Mouse (Mus musculus) myocyte (in vitro differentiated cells): ENCODE data around the gene Jmjd1c. TPM values are rescaled to one million over a fixed set of nuclear protein-coding genes. Genes with fewer than 3 reads are reported as not detected.

Experiments
- H3K27me3 ChIP-seq: one replicate; pipeline ENCODE4 v1.6.1; 2011; ENCODE audit not compliant: control insufficient read depth, insufficient read depth, insufficient read length
- H3K36me3 ChIP-seq: one replicate; pipeline ENCODE4 v1.6.1; 2011; ENCODE audit not compliant: control insufficient read depth, insufficient read depth
- H3K4me2 ChIP-seq: one replicate; pipeline ENCODE4 v1.6.1; 2011; ENCODE audit warnings: low read depth, control low read depth
- H3K4me3 ChIP-seq: one replicate; pipeline ENCODE4 v1.5.1; 2011; ENCODE audit warnings: mild to moderate bottlenecking, control low read depth, moderate library complexity
- H3K79me2 ChIP-seq: one replicate; pipeline ENCODE4 v1.6.1; 2011; ENCODE audit not compliant: control insufficient read depth, insufficient read depth
- H3ac ChIP-seq: one replicate; pipeline ENCODE4 v1.6.1; 2011; ENCODE audit not compliant: control insufficient read depth, insufficient read length
- CEBPB ChIP-seq: IDR thresholded peaks from 2 replicates; pipeline ENCODE4 v1.6.1; 2011; ENCODE audit warnings: mild to moderate bottlenecking, moderate library complexity; ENCODE audit not compliant: poor library complexity, insufficient read depth, severe bottlenecking
- E2F4 ChIP-seq: IDR thresholded peaks from one replicate; pipeline ENCODE4 v1.6.1; 2011; ENCODE audit warnings: mild to moderate bottlenecking, control low read depth, moderate library complexity; ENCODE audit not compliant: insufficient read depth
- MAX ChIP-seq: IDR thresholded peaks from one replicate; pipeline ENCODE4 v1.6.1; 2011; ENCODE audit warnings: low read depth, mild to moderate bottlenecking, control low read depth
- MYOD1 ChIP-seq, 3 experiments: IDR thresholded peaks; one replicate each; pipeline ENCODE4 v1.6.1; 2011; ENCODE audit warnings: control low read depth in 2 of 3, low read depth in 2 of 3, mild to moderate bottlenecking in 2 of 3, moderate library complexity in 1 of 3; ENCODE audit not compliant: insufficient read length in 2 of 3, control insufficient read depth in 1 of 3
- MYOG ChIP-seq, 3 experiments: IDR thresholded peaks; one replicate each; pipeline ENCODE4 v1.6.1; 2011; ENCODE audit warnings: control low read depth in 2 of 3, low read depth in 2 of 3, mild to moderate bottlenecking in 2 of 3; ENCODE audit not compliant: insufficient read length in 2 of 3, control insufficient read depth in 1 of 3, insufficient read depth in 1 of 3
- POLR2A ChIP-seq: IDR thresholded peaks from one replicate; pipeline ENCODE4 v1.6.1; 2011; ENCODE audit warnings: low read depth, mild to moderate bottlenecking, control low read depth, moderate library complexity; ENCODE audit not compliant: insufficient read length
- POLR2AphosphoS2 ChIP-seq: IDR thresholded peaks from one replicate; pipeline ENCODE4 v1.6.1; 2011; ENCODE audit warnings: low read depth, control low read depth; ENCODE audit not compliant: insufficient read length
- REST ChIP-seq: IDR thresholded peaks from one replicate; pipeline ENCODE4 v1.6.1; 2011; ENCODE audit warnings: mild to moderate bottlenecking, control low read depth, moderate library complexity; ENCODE audit not compliant: insufficient read depth, insufficient read length
- SRF ChIP-seq: IDR thresholded peaks from one replicate; pipeline ENCODE4 v1.6.1; 2011; ENCODE audit warnings: low read depth; ENCODE audit not compliant: control insufficient read depth, insufficient read length
- TCF12 ChIP-seq: IDR thresholded peaks from one replicate; pipeline ENCODE4 v1.6.1; 2011; ENCODE audit warnings: mild to moderate bottlenecking, control low read depth; ENCODE audit not compliant: poor library complexity, insufficient read depth, severe bottlenecking
- TCF3 ChIP-seq: IDR thresholded peaks from one replicate; pipeline ENCODE4 v1.6.1; 2011; ENCODE audit warnings: low read depth, control low read depth; ENCODE audit not compliant: insufficient read length
- USF1 ChIP-seq: IDR thresholded peaks from one replicate; pipeline ENCODE4 v1.6.1; 2011; ENCODE audit warnings: low read depth, mild to moderate bottlenecking, control low read depth, moderate library complexity
- polyA plus RNA-seq: library from polyadenylated mRNA; unstranded; fragments of >200 nt; fragmentation: generic; extraction: Trizol; gene quantifications from one replicate; pipeline ENCODE4 v1.2.1, GENCODE M21; 2012; ENCODE audit warnings: missing spikeins

Gene Jmjd1c
- polyA plus RNA-seq, 1 experiment, result 5.6 TPM

DNA sequence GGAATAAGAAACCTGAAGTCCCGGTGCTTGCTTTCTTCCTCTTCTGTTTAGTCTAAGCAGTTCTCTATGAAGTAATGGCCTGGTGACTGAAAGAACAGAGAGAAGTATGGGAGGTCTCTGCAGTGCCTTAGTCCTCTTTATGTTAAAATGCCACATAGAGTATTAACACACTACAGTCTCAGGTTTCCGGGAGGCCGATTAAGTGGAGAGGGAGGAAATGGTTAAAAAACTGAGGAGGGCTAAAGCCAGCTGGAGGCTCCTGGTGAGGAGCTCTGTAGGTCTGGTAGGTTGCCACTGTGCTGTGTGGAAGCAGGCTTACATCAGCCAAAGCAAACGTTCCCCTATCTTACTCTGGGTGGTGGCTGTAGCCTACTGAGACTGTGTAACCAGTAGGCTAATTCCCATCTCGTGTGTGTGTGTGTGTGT is 19.8 kb downstream of the Jmjd1c start:
- no peak overlapping the region for H3K4me3 ChIP-seq
- TF ChIP-seq CEBPB (0 out of 2 replicates have a peak, but pooled peaks have one; percentile 4), USF1 (no peak), TCF12 (no peak)
- H3ac ChIP-seq, result no peak overlapping the region
- H3K27me3 ChIP-seq, result no peaks in the 10 kb centered on the region
- H3K36me3 ChIP-seq, result no peaks in the 10 kb centered on the region
- no peak overlapping the region for H3K4me2 ChIP-seq
- H3K79me2 ChIP-seq, result peaks cover 97% of the 10 kb centered on the region

GRCm38 (mm10) chr10:67116251-67116650 is 20.3 kb downstream of the Jmjd1c start:
- Histone ChIP-seq H3K36me3 (no peaks in the 10 kb centered on the region), H3ac (no peak overlapping the region), H3K79me2 (peaks cover 97% of the 10 kb centered on the region), H3K4me3 (no peak overlapping the region), H3K4me2 (no peak overlapping the region), H3K27me3 (no peaks in the 10 kb centered on the region)
- TF ChIP-seq SRF (no peak), MAX (no peak), MYOD1 (IDR thresholded peaks at IDR 0.05; ENCODE audit: control insufficient read depth in 1 of 3, insufficient read length in 2 of 3, low read depth in 2 of 3) (no peak), POLR2AphosphoS2 (no peak), TCF3 (no peak), E2F4 (no peak), CEBPB (no peak), REST (no peak), MYOG (IDR thresholded peaks at IDR 0.05; ENCODE audit: control insufficient read depth in 1 of 3, insufficient read depth in 1 of 3, insufficient read length in 2 of 3, low read depth in 2 of 3) (no peak)

- no peaks in the 10 kb centered on the region for H3K27me3 ChIP-seq
- H3K79me2 ChIP-seq, result peaks cover 76% of the 10 kb centered on the region
- TF ChIP-seq USF1 (no peak), MYOD1 (IDR thresholded peaks at IDR 0.05; ENCODE audit: control insufficient read depth in 1 of 3, insufficient read length in 2 of 3, low read depth in 2 of 3) (peak in 1 of 3 experiments; percentile 2)
- H3K36me3 ChIP-seq, result no peaks in the 10 kb centered on the region
- no peak overlapping the region for H3K4me3 ChIP-seq
- H3ac ChIP-seq, result no peak overlapping the region
- H3K4me2 ChIP-seq, result no peak overlapping the region
Measured at GRCm38 (mm10) chr10:67119291-67119690, 23.4 kb downstream of the Jmjd1c start.

DNA sequence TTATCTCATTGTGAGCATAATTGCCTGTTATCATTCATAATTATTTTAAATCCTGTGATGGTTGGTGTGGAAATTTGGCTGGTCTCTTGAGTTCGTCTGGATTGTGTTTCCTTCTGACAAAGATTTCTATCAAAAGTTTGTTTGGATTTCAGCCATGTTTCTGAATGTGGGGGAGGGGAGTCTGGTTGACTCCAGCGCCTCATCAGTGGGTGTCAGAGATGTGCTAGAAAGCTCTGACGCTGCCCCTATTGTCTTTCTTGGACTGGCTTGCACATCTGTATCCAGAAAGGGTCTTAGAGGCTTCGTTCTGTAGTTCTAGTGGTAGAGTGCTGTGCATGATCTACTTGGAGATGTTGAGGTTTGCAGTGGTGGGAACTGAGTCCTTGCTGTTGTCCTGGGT is 24.3 kb downstream of the Jmjd1c start:
- no peak overlapping the region for H3ac ChIP-seq
- TF ChIP-seq E2F4 (no peak), TCF3 (no peak), MAX (no peak), TCF12 (no peak), POLR2A (no peak), REST (no peak), POLR2AphosphoS2 (no peak), MYOG (IDR thresholded peaks at IDR 0.05; ENCODE audit: control insufficient read depth in 1 of 3, insufficient read depth in 1 of 3, insufficient read length in 2 of 3, low read depth in 2 of 3) (no peak), USF1 (no peak), SRF (no peak), CEBPB (no peak), MYOD1 (IDR thresholded peaks at IDR 0.05; ENCODE audit: control insufficient read depth in 1 of 3, insufficient read length in 2 of 3, low read depth in 2 of 3) (no peak)
- H3K4me2 ChIP-seq, result no peak overlapping the region
- H3K36me3 ChIP-seq, result no peaks in the 10 kb centered on the region
- H3K79me2 ChIP-seq, result peaks cover 67% of the 10 kb centered on the region
- no peak overlapping the region for H3K4me3 ChIP-seq
- no peaks in the 10 kb centered on the region for H3K27me3 ChIP-seq

DNA sequence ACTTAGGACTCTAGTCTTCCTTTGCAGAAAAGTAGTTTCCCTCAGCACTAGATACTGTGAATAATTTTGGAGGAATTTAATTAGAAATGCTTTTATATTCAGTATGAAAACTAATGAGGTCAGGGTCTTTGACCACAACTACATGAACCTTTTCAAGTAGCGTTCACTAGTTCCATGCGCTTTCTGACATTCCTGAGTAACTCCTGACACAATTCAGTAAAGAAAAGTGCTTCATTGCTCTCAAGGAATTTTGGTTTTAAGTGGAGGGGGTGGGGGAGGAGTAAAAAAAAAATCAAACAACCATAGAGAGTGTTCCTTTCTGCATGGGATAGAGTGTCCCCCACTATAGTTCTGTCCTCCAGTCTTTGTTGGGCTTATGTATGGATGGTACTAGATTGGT is 24.7 kb downstream of the Jmjd1c start:
- Histone ChIP-seq H3K27me3 (no peaks in the 10 kb centered on the region), H3ac (no peak overlapping the region), H3K4me2 (no peak overlapping the region), H3K79me2 (peaks cover 63% of the 10 kb centered on the region), H3K4me3 (no peak overlapping the region), H3K36me3 (no peaks in the 10 kb centered on the region)
- TF ChIP-seq MAX, result no peak
- TF ChIP-seq E2F4, result no peak

- Histone ChIP-seq H3K4me2 (peak overlapping the region; percentile 40), H3K79me2 (peaks cover 47% of the 10 kb centered on the region), H3ac (no peak overlapping the region), H3K36me3 (no peaks in the 10 kb centered on the region), H3K4me3 (no peak overlapping the region), H3K27me3 (no peaks in the 10 kb centered on the region)
- TF ChIP-seq MYOD1 (IDR thresholded peaks at IDR 0.05; ENCODE audit: control insufficient read depth in 1 of 3, insufficient read length in 2 of 3, low read depth in 2 of 3), result no peak
- TF ChIP-seq REST, result no peak
- no peak for TF ChIP-seq POLR2A
Measured at GRCm38 (mm10) chr10:67123756-67124155, 27.8 kb downstream of the Jmjd1c start.
